Mouse (Mus musculus) myocyte (in vitro differentiated cells): ENCODE measurements at regions not wholly inside any gene's neighbourhood (a gene's known extent, or its start where the extent isn't known, plus 50 kb on each side); places are given as distances from the start of the nearest gene placed in this dataset.

ENCODE experiments used
- CEBPB ChIP-seq: IDR thresholded peaks from 2 replicates; pipeline ENCODE4 v1.6.1; 2011; ENCODE audit warnings: mild to moderate bottlenecking, moderate library complexity; ENCODE audit not compliant: poor library complexity, insufficient read depth, severe bottlenecking
- E2F4 ChIP-seq: IDR thresholded peaks from one replicate; pipeline ENCODE4 v1.6.1; 2011; ENCODE audit warnings: mild to moderate bottlenecking, control low read depth, moderate library complexity; ENCODE audit not compliant: insufficient read depth
- MAX ChIP-seq: IDR thresholded peaks from one replicate; pipeline ENCODE4 v1.6.1; 2011; ENCODE audit warnings: low read depth, mild to moderate bottlenecking, control low read depth
- MYOD1 ChIP-seq, 3 experiments: IDR thresholded peaks; one replicate each; pipeline ENCODE4 v1.6.1; 2011; ENCODE audit warnings: control low read depth in 2 of 3, low read depth in 2 of 3, mild to moderate bottlenecking in 2 of 3, moderate library complexity in 1 of 3; ENCODE audit not compliant: insufficient read length in 2 of 3, control insufficient read depth in 1 of 3
- MYOG ChIP-seq, 3 experiments: IDR thresholded peaks; one replicate each; pipeline ENCODE4 v1.6.1; 2011; ENCODE audit warnings: control low read depth in 2 of 3, low read depth in 2 of 3, mild to moderate bottlenecking in 2 of 3; ENCODE audit not compliant: insufficient read length in 2 of 3, control insufficient read depth in 1 of 3, insufficient read depth in 1 of 3
- POLR2A ChIP-seq: IDR thresholded peaks from one replicate; pipeline ENCODE4 v1.6.1; 2011; ENCODE audit warnings: low read depth, mild to moderate bottlenecking, control low read depth, moderate library complexity; ENCODE audit not compliant: insufficient read length
- POLR2AphosphoS2 ChIP-seq: IDR thresholded peaks from one replicate; pipeline ENCODE4 v1.6.1; 2011; ENCODE audit warnings: low read depth, control low read depth; ENCODE audit not compliant: insufficient read length
- REST ChIP-seq: IDR thresholded peaks from one replicate; pipeline ENCODE4 v1.6.1; 2011; ENCODE audit warnings: mild to moderate bottlenecking, control low read depth, moderate library complexity; ENCODE audit not compliant: insufficient read depth, insufficient read length
- SRF ChIP-seq: IDR thresholded peaks from one replicate; pipeline ENCODE4 v1.6.1; 2011; ENCODE audit warnings: low read depth; ENCODE audit not compliant: control insufficient read depth, insufficient read length
- TCF12 ChIP-seq: IDR thresholded peaks from one replicate; pipeline ENCODE4 v1.6.1; 2011; ENCODE audit warnings: mild to moderate bottlenecking, control low read depth; ENCODE audit not compliant: poor library complexity, insufficient read depth, severe bottlenecking
- USF1 ChIP-seq: IDR thresholded peaks from one replicate; pipeline ENCODE4 v1.6.1; 2011; ENCODE audit warnings: low read depth, mild to moderate bottlenecking, control low read depth, moderate library complexity

DNA sequence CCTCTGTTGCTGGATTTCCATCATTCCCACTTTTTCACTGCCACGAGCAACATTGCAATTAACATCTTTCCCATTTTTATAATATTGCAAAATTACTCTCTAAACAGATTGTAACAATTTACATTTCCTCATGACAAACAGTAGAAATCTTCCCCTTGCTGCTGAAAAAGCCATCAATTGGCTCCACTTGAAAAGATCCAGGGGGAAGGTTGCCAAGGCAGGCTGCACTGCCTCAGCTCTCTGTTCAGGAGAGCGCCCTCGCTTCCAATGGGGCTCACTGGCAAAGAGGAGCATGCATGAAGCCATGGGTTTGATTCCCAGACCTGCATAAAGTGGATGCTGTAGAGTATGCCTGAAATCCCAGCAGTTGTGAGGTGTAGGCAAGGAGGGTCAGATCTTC, 56.6 kb upstream of the Usp47 start:
- TF ChIP-seq MYOD1 (IDR thresholded peaks at IDR 0.05; ENCODE audit: control insufficient read depth in 1 of 3, insufficient read length in 2 of 3, low read depth in 2 of 3) (no peak), POLR2A (no peak), MAX (no peak), CEBPB (no peak), POLR2AphosphoS2 (no peak), USF1 (no peak), TCF12 (no peak), MYOG (IDR thresholded peaks at IDR 0.05; ENCODE audit: control insufficient read depth in 1 of 3, insufficient read depth in 1 of 3, insufficient read length in 2 of 3, low read depth in 2 of 3) (no peak), E2F4 (no peak), SRF (no peak), REST (no peak)
